Mouse (Mus musculus): ENCODE data around the gene Clic4. TPM values are rescaled to one million over a fixed set of nuclear protein-coding genes. Genes with fewer than 3 reads are reported as not detected.

Gene Clic4
- total RNA-seq, 2 experiments from 2014 or later = 27.1 to 27.6 TPM

- DNase-seq (ENCODE audit: extremely low spot score in 1 of 2, low spot score in 2 of 2) = no peak
- intact Hi-C loops (cut with DNase I) = no loop called here
These were observed 29.6 kb downstream of the Clic4 start for GRCm38 (mm10) chr4:135242913-135243541.

- intact Hi-C loops (cut with DNase I) = no loop called here
- DNase-seq (ENCODE audit: extremely low spot score in 1 of 2, low spot score in 2 of 2) = no peak
These were observed 30.2 kb downstream of the Clic4 start for GRCm38 (mm10) chr4:135242383-135242782.

GRCm38 (mm10) chr4:135241669-135242068 is 30.9 kb downstream of the Clic4 start:
- intact Hi-C loops (cut with DNase I) = no loop called here
- DNase-seq (ENCODE audit: extremely low spot score in 1 of 2, low spot score in 2 of 2) = no peak

GRCm38 (mm10) chr4:135241106-135241505 is 31.5 kb downstream of the Clic4 start:
- DNase-seq (ENCODE audit: extremely low spot score in 1 of 2, low spot score in 2 of 2) = no peak
- intact Hi-C loops (cut with DNase I) = no loop called here

- DNase-seq (ENCODE audit: extremely low spot score in 1 of 2, low spot score in 2 of 2) = no peak
These were observed 32.3 kb downstream of the Clic4 start for GRCm38 (mm10) chr4:135240329-135240728.

GRCm38 (mm10) chr4:135238706-135239510 is 33.7 kb downstream of the Clic4 start:
- intact Hi-C loops (cut with DNase I) = no loop called here

More at GRCm38 (mm10) chr4:135240329-135240728, 32.3 kb downstream of the Clic4 start:
- intact Hi-C loops (cut with DNase I) = no loop called here

GRCm38 (mm10) chr4:135236658-135237057 is 36.0 kb downstream of the Clic4 start:
- no peak for DNase-seq (ENCODE audit: extremely low spot score in 1 of 2, low spot score in 2 of 2)
- intact Hi-C loops (cut with DNase I) = no loop called here

More at GRCm38 (mm10) chr4:135238706-135239510, 33.7 kb downstream of the Clic4 start:
- DNase-seq (ENCODE audit: extremely low spot score in 1 of 2, low spot score in 2 of 2) = no peak

- intact Hi-C loops (cut with DNase I) = no loop called here
These were observed 37.1 kb downstream of the Clic4 start for GRCm38 (mm10) chr4:135235546-135235945.

GRCm38 (mm10) chr4:135232563-135232962 is 40.1 kb downstream of the Clic4 start:
- DNase-seq (ENCODE audit: extremely low spot score in 1 of 2, low spot score in 2 of 2) = no peak
- intact Hi-C loops (cut with DNase I) = no loop called here

More at GRCm38 (mm10) chr4:135235546-135235945, 37.1 kb downstream of the Clic4 start:
- DNase-seq (ENCODE audit: extremely low spot score in 1 of 2, low spot score in 2 of 2) = no peak

GRCm38 (mm10) chr4:135231543-135231942 is 41.1 kb downstream of the Clic4 start:
- intact Hi-C loops (cut with DNase I) = no loop called here
- DNase-seq (ENCODE audit: extremely low spot score in 1 of 2, low spot score in 2 of 2) = no peak

- intact Hi-C loops (cut with DNase I) = no loop called here
- DNase-seq (ENCODE audit: extremely low spot score in 1 of 2, low spot score in 2 of 2) = no peak
These were observed 41.5 kb downstream of the Clic4 start for GRCm38 (mm10) chr4:135231136-135231535.

GRCm38 (mm10) chr4:135230661-135231060 is 42.0 kb downstream of the Clic4 start:
- no peak for DNase-seq (ENCODE audit: extremely low spot score in 1 of 2, low spot score in 2 of 2)
- intact Hi-C loops (cut with DNase I) = no loop called here

- intact Hi-C loops (cut with DNase I) = no loop called here
- DNase-seq (ENCODE audit: extremely low spot score in 1 of 2, low spot score in 2 of 2) = no peak
These were observed 42.7 kb downstream of the Clic4 start for GRCm38 (mm10) chr4:135229871-135230270.

GRCm38 (mm10) chr4:135228136-135228535 is 44.5 kb downstream of the Clic4 start:
- intact Hi-C loops (cut with DNase I) = no loop called here

GRCm38 (mm10) chr4:135226008-135226667 is 46.5 kb downstream of the Clic4 start:
- intact Hi-C loops (cut with DNase I) = no loop called here
- no peak for DNase-seq (ENCODE audit: extremely low spot score in 1 of 2, low spot score in 2 of 2)

More at GRCm38 (mm10) chr4:135228136-135228535, 44.5 kb downstream of the Clic4 start:
- no peak for DNase-seq (ENCODE audit: extremely low spot score in 1 of 2, low spot score in 2 of 2)

GRCm38 (mm10) chr4:135223808-135224207 is 48.8 kb downstream of the Clic4 start:
- no peak for DNase-seq (ENCODE audit: extremely low spot score in 1 of 2, low spot score in 2 of 2)
- intact Hi-C loops (cut with DNase I) = loop anchor here (5.0 kb wide), 1 partner anchor 43 kb away; no protein-coding TSS in a partner anchor

- DNase-seq (ENCODE audit: extremely low spot score in 1 of 2, low spot score in 2 of 2) = no peak
- intact Hi-C loops (cut with DNase I) = loop anchor here (5.0 kb wide), 1 partner anchor 45 kb away; no protein-coding TSS in a partner anchor
These were observed 50.8 kb downstream of the Clic4 start for GRCm38 (mm10) chr4:135221632-135222407.

- intact Hi-C loops (cut with DNase I) = loop anchor here (5.0 kb wide), 1 partner anchor 47 kb away; no protein-coding TSS in a partner anchor
- DNase-seq (ENCODE audit: extremely low spot score in 1 of 2, low spot score in 2 of 2) = no peak
These were observed 52.0 kb downstream of the Clic4 start for GRCm38 (mm10) chr4:135220641-135221040.

Measured in left cerebral cortex, postnatal 10 days (tissue).